Comparison of ENCODE assay signal across 8 mouse cellular contexts in genomic region chr2:29965906-29966305, GRCm38 (mm10). TPM values are rescaled to one million over a fixed set of nuclear protein-coding genes. Genes with fewer than 3 reads are reported as not detected.
DNase-seq lines count a peak whose midpoint lies in the region; ATAC-seq and TF ChIP-seq lines count a peak whose summit lies in the region.

No protein-coding gene starts in this region.

- H3K9me3 ChIP-seq in E14TG2a.4 (ENCODE audit: low read length): no peaks in the 10 kb centered on the region
- no peaks in the 10 kb centered on the region for H3K9me3 ChIP-seq in forebrain, embryonic 10.5 days
- H3K9me3 ChIP-seq in hindbrain, embryonic 10.5 days: no peaks in the 10 kb centered on the region

- H3K27ac ChIP-seq in forebrain, embryonic 10.5 days: peak overlapping the region; percentile 97
- peak overlapping the region; percentile 97 for H3K27ac ChIP-seq in hindbrain, embryonic 10.5 days

- TF ChIP-seq CTCF in E14TG2a.4 (conservative IDR thresholded peaks at IDR 0.05; ENCODE audit: low read length): no peak

- under 1% methylated on average over 41 of the region's 41 CpGs for WGBS in forebrain, embryonic 10.5 days
- under 1% methylated on average over 41 of the region's 41 CpGs for WGBS in hindbrain, embryonic 10.5 days

- H3K36me3 ChIP-seq in E14TG2a.4 (ENCODE audit: insufficient read depth, low read length): peaks cover 38% of the 10 kb centered on the region
- H3K36me3 ChIP-seq in forebrain, embryonic 10.5 days (replicated peaks): peaks cover 32% of the 10 kb centered on the region
- H3K36me3 ChIP-seq in hindbrain, embryonic 10.5 days: peaks cover 29% of the 10 kb centered on the region

- H3K27me3 ChIP-seq in E14TG2a.4 (ENCODE audit: insufficient read depth, low read length): no peaks in the 10 kb centered on the region
- H3K27me3 ChIP-seq in forebrain, embryonic 10.5 days (ENCODE audit: poor library complexity, severe bottlenecking): no peaks in the 10 kb centered on the region
- H3K27me3 ChIP-seq in hindbrain, embryonic 10.5 days (ENCODE audit: insufficient read depth, poor library complexity, severe bottlenecking): no peaks in the 10 kb centered on the region

- peak overlapping the region; percentile 93 for H3K4me3 ChIP-seq in E14TG2a.4 (replicated peaks; ENCODE audit: low read length)
- H3K4me3 ChIP-seq in forebrain, embryonic 10.5 days: peak overlapping the region; percentile 96
- peak overlapping the region; percentile 96 for H3K4me3 ChIP-seq in hindbrain, embryonic 10.5 days

- no peak for ATAC-seq in activated CD4-positive, CD25-positive, alpha-beta regulatory T cell, adult 4 months

- peaks cover 77% of the 10 kb centered on the region for H3K4me1 ChIP-seq in E14TG2a.4 (replicated peaks; ENCODE audit: low read depth, low read length)
- peaks cover 46% of the 10 kb centered on the region for H3K4me1 ChIP-seq in forebrain, embryonic 10.5 days
- H3K4me1 ChIP-seq in hindbrain, embryonic 10.5 days (replicated peaks): peaks cover 39% of the 10 kb centered on the region

- DNase-seq in adrenal gland, postnatal 10 days: peak; percentile 59
- peak; percentile 30 for DNase-seq in forebrain, embryonic 10.5 days (ENCODE audit: extremely low spot score, low spot score)
- DNase-seq in hindbrain, embryonic 10.5 days (ENCODE audit: low spot score): peak; percentile 49
- DNase-seq in layer of hippocampus, postnatal 25 days (ENCODE audit: extremely low spot score in 1 of 2, low spot score in 1 of 2): peak; percentile 49 to 55
- DNase-seq in lung, postnatal 14 days: peak; percentile 46
- DNase-seq in right cerebral cortex, postnatal 4 days: peak; percentile 63

RNA-seq across cellular contexts. Expression of gene Sptan1, which starts 0.5 kb away (rescaled TPM):
- 100 to 1,000 TPM; 200 to 226 TPM for total RNA-seq in adrenal gland, postnatal 10 days (2021)
- 85.9 and 90.3 TPM in 2 replicates for polyA plus RNA-seq in forebrain, embryonic 10.5 days (2016; fragmentation: Nextera tagmentation; extraction: Ambion mirVana)
- 115 and 120 TPM in 2 replicates for polyA plus RNA-seq in hindbrain, embryonic 10.5 days (2016; fragmentation: Nextera tagmentation; extraction: Ambion mirVana)
- 100 to 1,000 TPM; 838 to 951 TPM for total RNA-seq in layer of hippocampus, postnatal 25 days (2021)
- 10 to 100 TPM; 78.3 to 89.3 TPM for polyA plus RNA-seq in activated CD4-positive, CD25-positive, alpha-beta regulatory T cell, adult 4 months (2017; shearing (Covaris generic))

RNA-seq across cellular contexts. Expression of gene Gle1, which starts 30.7 kb away (rescaled TPM):
- total RNA-seq in adrenal gland, postnatal 10 days (2021): 10 to 100 TPM; 31.8 to 36.5 TPM
- 74.9 and 77.4 TPM in 2 replicates for polyA plus RNA-seq in forebrain, embryonic 10.5 days (2016; fragmentation: Nextera tagmentation; extraction: Ambion mirVana)
- polyA plus RNA-seq in hindbrain, embryonic 10.5 days (2016; fragmentation: Nextera tagmentation; extraction: Ambion mirVana): 73.7 and 79.2 TPM in 2 replicates
- total RNA-seq in layer of hippocampus, postnatal 25 days (2021): 10 to 100 TPM; 37.9 to 39.3 TPM
- 10 to 100 TPM; 42.4 to 52.7 TPM for polyA plus RNA-seq in activated CD4-positive, CD25-positive, alpha-beta regulatory T cell, adult 4 months (2017; shearing (Covaris generic))
